Mouse (Mus musculus) bone marrow macrophage, adult 2 months (primary cell): Measurements from ENCODE around the gene Hba-x.

Experiments
- CTCF ChIP-seq: IDR thresholded peaks from 2 replicates; pipeline ENCODE4 v1.5.1; 2012; ENCODE audit warnings: low read depth, mild to moderate bottlenecking, low read length, moderate library complexity
- POLR2A ChIP-seq: IDR thresholded peaks from 2 replicates; pipeline ENCODE4 v1.6.1; 2012; ENCODE audit warnings: mild to moderate bottlenecking, low read depth, low read length, borderline replicate concordance

GRCm38 (mm10) chr11:32277736-32278457 is 1.7 kb downstream of the Hba-x start:
- TF ChIP-seq CTCF (no peak), POLR2A (no peak)
